Mouse (Mus musculus) C3H10T1/2 (cell line): ENCODE measurements around the gene Olfr725. TPM values are rescaled to one million over a fixed set of nuclear protein-coding genes. Genes with fewer than 3 reads are reported as not detected.

Experiments used
- polyA plus RNA-seq, 2 experiments: library from polyadenylated mRNA; unstranded; fragments of >200 nt; fragmentation: generic; extraction: Trizol; gene quantifications; one replicate each; pipeline ENCODE4 v1.2.1; 2012; ENCODE audit warnings: missing spikeins in 2 of 2

Olfr725 gene
- polyA plus RNA-seq = not detected

DNA sequence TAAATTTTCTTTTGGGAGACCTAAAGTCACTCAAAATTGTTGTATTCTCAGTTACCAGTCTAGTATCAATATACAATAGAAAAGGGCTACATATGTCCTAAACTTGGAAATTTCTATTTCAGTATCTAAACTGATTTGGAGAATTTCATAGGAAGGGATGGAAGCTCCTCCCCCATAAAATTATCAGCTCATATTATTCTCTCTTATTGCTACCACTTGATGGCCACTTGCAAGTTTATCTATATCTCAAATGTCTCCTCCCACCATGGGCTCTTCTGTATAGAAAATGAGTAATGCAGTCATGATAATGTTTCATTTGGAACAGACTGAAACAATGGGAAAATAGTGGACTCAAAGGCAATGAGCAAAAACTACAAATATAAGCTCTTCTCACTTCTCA, at the start of gene Olfr725:
Gene Olfr725 (minus strand): TSS at position 101 of the 400 bp plus-strand sequence.

Other genes starting within 250 kb of the Olfr725 start
- not detected for gene Olfr722, start 138.4 kb downstream of the Olfr725 start, polyA plus RNA-seq
- not detected for gene Olfr723, start 108.6 kb downstream of the Olfr725 start, polyA plus RNA-seq
- gene Olfr724, start 77.1 kb downstream of the Olfr725 start, polyA plus RNA-seq = not detected
- gene Olfr726, start 50.6 kb upstream of the Olfr725 start, polyA plus RNA-seq = not detected
- gene Olfr727, start 82.8 kb upstream of the Olfr725 start, polyA plus RNA-seq = not detected
- gene Olfr728, start 102.3 kb upstream of the Olfr725 start, polyA plus RNA-seq = not detected
- not detected for gene Olfr729, start 112.5 kb upstream of the Olfr725 start, polyA plus RNA-seq
- not detected for gene Olfr730, start 147.8 kb upstream of the Olfr725 start, polyA plus RNA-seq
- gene Olfr731, start 201.5 kb upstream of the Olfr725 start, polyA plus RNA-seq = not detected
- not detected for gene Olfr732, start 243.8 kb upstream of the Olfr725 start, polyA plus RNA-seq